Mouse (Mus musculus): ENCODE data around the gene Epn3.

DNA sequence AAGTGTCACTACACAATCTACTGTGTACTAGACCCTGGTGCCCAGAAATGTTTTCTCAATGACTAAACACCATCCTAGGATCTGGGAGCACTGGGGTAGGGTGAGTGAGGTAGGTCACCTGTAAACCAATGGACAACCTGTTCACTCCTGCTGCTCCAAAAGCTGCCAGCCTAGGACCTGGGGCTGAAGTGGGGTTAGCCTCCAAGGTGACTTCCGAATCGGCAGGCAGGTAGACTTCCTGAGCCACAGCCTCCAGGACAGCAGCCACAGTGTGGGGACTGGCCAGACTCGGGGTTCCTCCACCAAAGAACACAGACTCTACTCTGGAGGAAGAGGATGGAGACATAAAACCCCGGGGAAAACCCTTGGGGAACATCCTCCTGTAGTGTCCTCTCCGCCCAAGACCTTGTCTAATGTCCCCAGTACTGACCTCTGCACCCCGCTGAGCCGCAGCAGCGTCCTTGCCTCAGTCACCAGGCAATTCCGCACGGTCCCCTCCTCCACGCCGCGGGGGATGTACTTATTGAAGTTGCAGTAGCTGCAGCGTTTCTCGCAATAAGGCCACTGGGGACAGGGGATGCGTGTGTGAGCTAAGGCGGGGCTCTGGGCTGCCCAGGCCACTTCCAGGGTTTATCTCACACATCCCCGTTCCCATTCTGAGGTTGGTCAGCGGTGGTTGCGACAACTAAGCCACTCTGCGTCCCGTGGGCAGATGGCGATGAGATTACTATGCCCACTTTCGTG, 48.4 kb upstream of the Epn3 start:
- no peak for TF ChIP-seq CTCF (IDR thresholded peaks at IDR 0.05; ENCODE audit: extremely low read depth, insufficient read length, insufficient replicate concordance, low read depth, low read length)
- TF ChIP-seq POLR2A (IDR thresholded peaks at IDR 0.05; ENCODE audit: low read depth, low read length): no peak; the same call in 1 of the 2 replicates
